Mouse (Mus musculus): Measurements from ENCODE around the gene Phrf1. TPM values are rescaled to one million over a fixed set of nuclear protein-coding genes. Genes with fewer than 3 reads are reported as not detected.

Phrf1 gene
- total and polyA plus RNA-seq, 3 experiments = 66.1 to 1,029 (median 91.2) TPM

DNA sequence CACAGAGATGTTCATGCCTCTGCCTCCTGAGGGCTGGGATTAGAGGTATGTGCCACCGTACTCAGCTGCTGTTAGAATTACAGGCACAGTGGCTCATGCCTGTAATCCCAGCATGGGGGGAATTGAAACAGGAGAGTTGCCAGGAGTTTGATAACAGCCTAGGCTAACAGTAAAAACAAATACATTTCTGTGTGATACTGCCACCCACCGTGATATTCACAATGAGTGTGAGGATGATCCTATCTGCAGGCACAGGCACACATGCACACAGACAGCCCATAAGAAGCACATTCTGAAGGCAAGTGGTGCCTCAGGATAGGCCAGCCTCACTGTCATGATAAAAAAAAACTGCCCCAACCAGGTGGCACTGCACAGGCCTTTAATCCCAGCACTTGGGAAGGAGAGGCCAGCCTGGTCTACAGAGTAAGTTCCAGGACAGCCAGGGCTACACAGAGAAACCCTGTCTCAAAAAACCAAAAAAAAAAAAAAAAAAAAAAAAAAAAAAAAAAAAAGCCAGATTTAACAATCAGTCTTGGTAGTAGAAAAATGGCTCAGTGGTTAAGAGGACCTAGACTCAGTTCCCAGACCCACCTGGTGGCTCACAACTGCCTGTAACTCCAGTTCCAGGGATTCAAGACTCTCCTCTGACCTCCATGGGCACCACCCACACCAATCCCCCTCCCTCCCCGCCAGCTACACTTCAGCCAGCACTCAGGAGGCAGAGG lies 69.5 kb downstream of the Phrf1 start:
- Histone ChIP-seq H3K36me3 (ENCODE audit: control insufficient read depth in 1 of 2, insufficient read depth in 2 of 2, low read length in 2 of 2) (no peaks in the 10 kb centered on the region; a peak in 1 of 4 replicates), H3K27ac (ENCODE audit: control insufficient read depth, low read depth, low read length) (no peak overlapping the region), H3K4me1 (ENCODE audit: control insufficient read depth in 1 of 2, insufficient read depth in 2 of 2, low read length in 2 of 2) (no peaks in the 10 kb centered on the region)

DNA sequence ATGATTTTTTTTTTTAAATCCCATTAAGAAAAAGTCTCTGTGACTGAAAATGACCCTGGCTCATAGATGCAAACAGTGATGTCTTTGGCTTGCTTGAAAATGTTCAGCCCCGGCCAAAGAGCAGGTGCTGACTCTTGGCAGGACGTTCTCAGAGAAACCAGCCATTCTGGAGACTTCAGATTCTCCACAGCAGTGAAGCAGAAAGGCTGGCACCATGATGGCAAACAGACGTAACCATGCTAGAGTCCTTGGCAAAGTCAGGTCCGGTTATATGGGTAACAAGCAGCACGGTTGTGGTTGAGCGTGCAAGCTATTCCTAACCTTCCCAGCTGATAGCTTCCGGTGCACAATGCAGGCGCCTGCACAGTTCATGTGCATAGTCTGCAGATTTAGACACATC lies 70.6 kb downstream of the Phrf1 start:
- no peak for DNase-seq (ENCODE audit: low read depth, low spot score)
- no peaks in the 10 kb centered on the region for H3K4me1 ChIP-seq (ENCODE audit: control insufficient read depth in 1 of 2, insufficient read depth in 2 of 2, low read length in 2 of 2)
- H3K4me3 ChIP-seq (ENCODE audit: control insufficient read depth in 1 of 2, insufficient read depth in 1 of 2, low read depth in 2 of 2, low read length in 2 of 2) = no peak overlapping the region
- no peak overlapping the region for H3K27ac ChIP-seq (ENCODE audit: control insufficient read depth, low read depth, low read length)
- H3K27me3 ChIP-seq (ENCODE audit: control insufficient read depth in 1 of 2, insufficient read depth in 2 of 2, low read length in 2 of 2) = no peaks in the 10 kb centered on the region
- no peaks in the 10 kb centered on the region for H3K79me2 ChIP-seq (ENCODE audit: control insufficient read depth, insufficient read depth, low read length, poor library complexity)
- no peak overlapping the region for H3K9ac ChIP-seq (ENCODE audit: control insufficient read depth, low read depth, low read length, poor library complexity, severe bottlenecking)
- H3K9me3 ChIP-seq (replicated peaks; ENCODE audit: insufficient read depth, low read length) = no peaks in the 10 kb centered on the region
- TF ChIP-seq POLR2A (IDR thresholded peaks at IDR 0.05; ENCODE audit: control insufficient read depth in 1 of 2, insufficient read depth in 1 of 2, low read depth in 1 of 2, low read length in 2 of 2, poor library complexity in 1 of 2) (no peak), SMC3 (IDR thresholded peaks at IDR 0.05; ENCODE audit: low read depth, low read length) (no peak), USF2 (IDR thresholded peaks at IDR 0.05; ENCODE audit: borderline replicate concordance in 1 of 2, insufficient read depth in 1 of 2, low read depth in 1 of 2, low read length in 2 of 2) (no peak), ELF1 (IDR thresholded peaks at IDR 0.05; ENCODE audit: low read depth, low read length) (no peak), ZKSCAN1 (IDR thresholded peaks at IDR 0.05; ENCODE audit: low read depth, low read length) (no peak), HCFC1 (IDR thresholded peaks at IDR 0.05; ENCODE audit: low read depth, low read length) (no peak), MAX (IDR thresholded peaks at IDR 0.05; ENCODE audit: low read length) (no peak), EP300 (IDR thresholded peaks at IDR 0.05; ENCODE audit: low read depth in 1 of 2, low read length in 2 of 2) (no peak)
- no peaks in the 10 kb centered on the region; a peak in 1 of 4 replicates for H3K36me3 ChIP-seq (ENCODE audit: control insufficient read depth in 1 of 2, insufficient read depth in 2 of 2, low read length in 2 of 2)

More for the DNA sequence above, 69.5 kb downstream of the Phrf1 start:
- peak; percentile 34 for DNase-seq (ENCODE audit: low read depth, low spot score)
- TF ChIP-seq RCOR1 (IDR thresholded peaks at IDR 0.05; ENCODE audit: low read depth, low read length) (no peak), SMC3 (IDR thresholded peaks at IDR 0.05; ENCODE audit: low read depth, low read length) (no peak), ETS1 (IDR thresholded peaks at IDR 0.05; ENCODE audit: low read depth, low read length) (no peak), ZKSCAN1 (IDR thresholded peaks at IDR 0.05; ENCODE audit: low read depth, low read length) (no peak), ZNF384 (IDR thresholded peaks at IDR 0.05; ENCODE audit: low read depth, low read length) (peak; percentile 70), HCFC1 (IDR thresholded peaks at IDR 0.05; ENCODE audit: low read depth, low read length) (no peak), RAD21 (IDR thresholded peaks at IDR 0.05; ENCODE audit: low read depth, low read length) (no peak), MXI1 (IDR thresholded peaks at IDR 0.05; ENCODE audit: low read depth, low read length) (no peak), GATA1 (IDR thresholded peaks at IDR 0.05; ENCODE audit: low read depth, low read length) (no peak), TBP (IDR thresholded peaks at IDR 0.05; ENCODE audit: low read depth, low read length) (peak; percentile 57; the same call in 1 of the 2 replicates)
- no peak overlapping the region for H3K4me3 ChIP-seq (ENCODE audit: control insufficient read depth in 1 of 2, insufficient read depth in 1 of 2, low read depth in 2 of 2, low read length in 2 of 2)
- no peaks in the 10 kb centered on the region for H3K79me2 ChIP-seq (ENCODE audit: control insufficient read depth, insufficient read depth, low read length, poor library complexity)
- H3K27me3 ChIP-seq (ENCODE audit: control insufficient read depth in 1 of 2, insufficient read depth in 2 of 2, low read length in 2 of 2) = no peaks in the 10 kb centered on the region
- no peak overlapping the region for H3K9ac ChIP-seq (ENCODE audit: control insufficient read depth, low read depth, low read length, poor library complexity, severe bottlenecking)
- H3K9me3 ChIP-seq (replicated peaks; ENCODE audit: insufficient read depth, low read length) = no peaks in the 10 kb centered on the region

Measured in MEL (cell line).